Mouse (Mus musculus): Measurements from ENCODE around the gene 4922502D21Rik. TPM values are rescaled to one million over a fixed set of nuclear protein-coding genes. Genes with fewer than 3 reads are reported as not detected.

4922502D21Rik gene
- polyA plus RNA-seq (2012; rRNA removed; ENCODE audit: low replicate concordance) = 0.11 TPM in 1 of 2 replicates, not detected in the other

GRCm38 (mm10) chr6:129331610-129332009 is at the start of gene 4922502D21Rik:
Gene 4922502D21Rik, minus strand, starts transcription at chr6:129331796.

GRCm38 (mm10) chr6:129342391-129342790 is 10.8 kb upstream of the 4922502D21Rik start, which contains the start of gene Clec12a:
Gene Clec12a, plus strand, starts transcription at chr6:129342691.

GRCm38 (mm10) chr6:129275220-129275619 is 56.4 kb downstream of the 4922502D21Rik start, which contains the start of gene Cd69:
Gene Cd69, minus strand, starts transcription at chr6:129275436.

Other genes starting within 250 kb of the 4922502D21Rik start
- gene Clec2e, start 230.9 kb downstream of the 4922502D21Rik start, polyA plus RNA-seq (2012; rRNA removed; ENCODE audit: low replicate concordance) = 0.14 TPM in 1 of 2 replicates, not detected in the other
- 63.7 and 107 TPM in 2 replicates for gene Clec2d, start 151.2 kb downstream of the 4922502D21Rik start, polyA plus RNA-seq (2012; rRNA removed; ENCODE audit: low replicate concordance)
- gene Cd69, start 56.4 kb downstream of the 4922502D21Rik start, polyA plus RNA-seq (2012; rRNA removed; ENCODE audit: low replicate concordance) = 3.3 and 5.4 TPM in 2 replicates
- gene Clec12a, start 10.9 kb upstream of the 4922502D21Rik start, polyA plus RNA-seq (2012; rRNA removed; ENCODE audit: low replicate concordance) = 2.3 and 6.0 TPM in 2 replicates
- gene Clec12b, start 54.1 kb upstream of the 4922502D21Rik start, polyA plus RNA-seq (2012; rRNA removed; ENCODE audit: low replicate concordance) = 0.24 TPM in 1 of 2 replicates, not detected in the other
- gene Clec1b, start 65.5 kb upstream of the 4922502D21Rik start, polyA plus RNA-seq (2012; rRNA removed; ENCODE audit: low replicate concordance) = 0.17 and 0.33 TPM in 2 replicates
- 2.1 and 3.8 TPM in 2 replicates for gene Clec9a, start 77.1 kb upstream of the 4922502D21Rik start, polyA plus RNA-seq (2012; rRNA removed; ENCODE audit: low replicate concordance)
- 1.9 and 3.4 TPM in 2 replicates for gene Clec1a, start 120.2 kb upstream of the 4922502D21Rik start, polyA plus RNA-seq (2012; rRNA removed; ENCODE audit: low replicate concordance)
- gene Olr1, start 175.4 kb upstream of the 4922502D21Rik start, polyA plus RNA-seq (2012; rRNA removed; ENCODE audit: low replicate concordance) = 0.05 and 0.17 TPM in 2 replicates
- gene Tmem52b, start 180.8 kb upstream of the 4922502D21Rik start, polyA plus RNA-seq (2012; rRNA removed; ENCODE audit: low replicate concordance) = not detected in 2 replicates
- gene Gabarapl1, start 201.4 kb upstream of the 4922502D21Rik start, polyA plus RNA-seq (2012; rRNA removed; ENCODE audit: low replicate concordance) = 58.2 and 73.7 TPM in 2 replicates
- 0.37 and 0.92 TPM in 2 replicates for gene Klre1, start 246.1 kb upstream of the 4922502D21Rik start, polyA plus RNA-seq (2012; rRNA removed; ENCODE audit: low replicate concordance)